Mouse (Mus musculus): Measurements from ENCODE around the gene Uox.
A peak's percentile ranks its signal among the peaks of the same experiment; 100 is the strongest.

The Uox gene

GRCm38 (mm10) chr3:146570148-146570782, at the start of gene Uox:
Gene Uox (plus strand): TSS chr3:146570426.
- DNase-seq (ENCODE audit: low spot score), result no peak

GRCm38 (mm10) chr3:146520798-146521651, 49.2 kb upstream of the Uox start, which contains the start of gene Rpf1:
Gene Rpf1 (minus strand): TSS chr3:146521429.
- peak; percentile 89 for DNase-seq (ENCODE audit: low spot score)

- no peak for DNase-seq (ENCODE audit: low spot score)
These were observed 48.6 kb upstream of the Uox start for GRCm38 (mm10) chr3:146521652-146522020.

GRCm38 (mm10) chr3:146528335-146528734, 41.9 kb upstream of the Uox start:
- no peak for DNase-seq (ENCODE audit: low spot score)

GRCm38 (mm10) chr3:146534986-146535385, 35.2 kb upstream of the Uox start:
- no peak for DNase-seq (ENCODE audit: low spot score)

- no peak for DNase-seq (ENCODE audit: low spot score)
These were observed 29.5 kb upstream of the Uox start for GRCm38 (mm10) chr3:146540521-146541273.

- no peak for DNase-seq (ENCODE audit: low spot score)
These were observed 26.6 kb upstream of the Uox start for GRCm38 (mm10) chr3:146543632-146544031.

- no peak for DNase-seq (ENCODE audit: low spot score)
These were observed 15.4 kb upstream of the Uox start for GRCm38 (mm10) chr3:146554816-146555215.

- DNase-seq (ENCODE audit: low spot score), result no peak
These were observed 13.7 kb upstream of the Uox start for GRCm38 (mm10) chr3:146556567-146556966.

GRCm38 (mm10) chr3:146557507-146557906, 12.7 kb upstream of the Uox start:
- DNase-seq (ENCODE audit: low spot score), result no peak

GRCm38 (mm10) chr3:146562936-146563335, 7.3 kb upstream of the Uox start:
- no peak for DNase-seq (ENCODE audit: low spot score)

GRCm38 (mm10) chr3:146564268-146565064, 5.8 kb upstream of the Uox start:
- DNase-seq (ENCODE audit: low spot score), result peak; percentile 66

GRCm38 (mm10) chr3:146565065-146565411, 5.2 kb upstream of the Uox start:
- DNase-seq (ENCODE audit: low spot score), result no peak

- no peak for DNase-seq (ENCODE audit: low spot score)
These were observed 2.9 kb upstream of the Uox start for GRCm38 (mm10) chr3:146567366-146567765.

GRCm38 (mm10) chr3:146567884-146568530, 2.2 kb upstream of the Uox start:
- DNase-seq (ENCODE audit: low spot score), result no peak

GRCm38 (mm10) chr3:146569594-146569993, 632 bp upstream of the Uox start:
- DNase-seq (ENCODE audit: low spot score), result no peak

GRCm38 (mm10) chr3:146570939-146571338, 713 bp downstream of the Uox start:
- DNase-seq (ENCODE audit: low spot score), result no peak

GRCm38 (mm10) chr3:146571341-146571740, 1.1 kb downstream of the Uox start:
- no peak for DNase-seq (ENCODE audit: low spot score)

GRCm38 (mm10) chr3:146577591-146577990, 7.4 kb downstream of the Uox start:
- DNase-seq (ENCODE audit: low spot score), result no peak

- no peak for DNase-seq (ENCODE audit: low spot score)
These were observed 10.0 kb downstream of the Uox start for GRCm38 (mm10) chr3:146580039-146580729.

GRCm38 (mm10) chr3:146583478-146583877, 13.3 kb downstream of the Uox start:
- no peak for DNase-seq (ENCODE audit: low spot score)

All from T-cell, adult 2 months (primary cell).